Mouse (Mus musculus) granulocyte monocyte progenitor cell, adult 5-6 weeks (primary cell): Measurements from ENCODE around the gene Foxl1. TPM values are rescaled to one million over a fixed set of nuclear protein-coding genes. Genes with fewer than 3 reads are reported as not detected.

Experiments
- ATAC-seq: replicated peaks from 2 replicates; pipeline ENCODE4 v1.8.0; 2016; ENCODE audit warnings: mild to moderate bottlenecking, moderate TSS enrichment, inconsistent platforms; ENCODE audit not compliant: poor library complexity, severe bottlenecking
- total RNA-seq, 2 experiments: library from RNA; stranded (forward) in 1 of 2; stranded (reverse) in 1 of 2; fragments of 200-712, 200-1000 nt in 1 of 2; fragments of >200 nt in 1 of 2; fragmentation: Nextera tagmentation in 1 of 2; gene quantifications; 2 replicates each; pipeline ENCODE4 v1.2.3; 2014 to 2017

Gene Foxl1
- total RNA-seq, 2 experiments from 2014 or later, result not detected

DNA sequence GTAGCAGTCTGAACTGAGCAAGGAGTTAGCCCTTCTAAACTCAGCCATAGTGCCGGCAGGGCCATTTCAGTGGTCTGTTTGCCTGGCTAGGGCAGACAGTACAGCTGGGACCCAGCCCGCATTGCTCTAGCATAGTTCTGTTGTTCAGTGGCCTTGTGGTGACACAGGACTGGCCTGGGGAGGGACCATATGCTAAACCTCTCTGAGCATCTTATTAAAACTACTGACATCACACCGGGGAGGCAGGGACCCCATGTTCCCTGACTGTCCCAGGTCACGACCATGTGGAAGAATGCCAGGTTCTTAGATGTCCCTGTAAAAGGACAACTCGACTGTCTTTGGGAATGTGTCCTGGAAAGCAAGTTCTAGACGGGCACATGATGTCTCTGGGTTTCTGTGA is 35.6 kb upstream of the Foxl1 start:
- ATAC-seq, result no peak

DNA sequence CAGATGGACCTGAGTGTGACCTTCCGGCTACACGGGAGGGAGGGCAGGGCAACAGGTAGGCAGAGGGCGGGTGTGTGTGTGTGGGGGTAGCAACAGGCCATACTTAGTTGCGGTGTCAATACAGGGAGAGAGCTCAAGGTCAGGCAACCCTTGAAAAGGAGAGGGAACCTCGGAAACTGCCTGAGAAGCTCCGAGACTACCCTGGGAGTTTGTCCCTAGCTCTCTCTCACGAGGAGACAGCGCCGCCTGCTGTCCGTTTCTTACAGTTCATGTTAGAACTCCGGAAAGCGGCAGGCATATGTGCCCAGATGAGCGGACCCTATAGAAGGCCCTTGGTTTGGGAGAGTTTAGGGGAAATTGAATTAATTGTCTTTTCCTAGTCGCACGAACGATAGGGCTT is 35.1 kb upstream of the Foxl1 start:
- peak; percentile 79 for ATAC-seq

DNA sequence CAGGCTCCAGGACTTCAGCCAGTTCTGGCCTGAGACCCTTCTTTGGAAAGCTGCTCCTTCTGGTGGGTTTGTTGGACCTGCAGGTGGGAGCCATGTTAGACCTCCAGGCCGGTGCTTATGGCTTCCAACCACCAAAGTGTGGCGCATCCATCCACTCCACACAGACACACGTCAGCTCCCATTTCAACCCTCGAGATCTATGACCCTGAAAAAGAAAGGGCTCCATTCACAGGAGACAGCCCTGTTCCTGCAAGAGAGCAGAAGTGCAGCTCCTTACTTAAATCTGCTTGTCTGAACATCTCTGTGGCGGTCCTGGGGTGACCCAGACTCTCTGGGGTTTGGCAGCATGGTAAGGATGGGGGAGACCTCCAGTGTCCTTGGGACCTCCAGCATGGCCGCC is 34.2 kb upstream of the Foxl1 start:
- ATAC-seq, result no peak

DNA sequence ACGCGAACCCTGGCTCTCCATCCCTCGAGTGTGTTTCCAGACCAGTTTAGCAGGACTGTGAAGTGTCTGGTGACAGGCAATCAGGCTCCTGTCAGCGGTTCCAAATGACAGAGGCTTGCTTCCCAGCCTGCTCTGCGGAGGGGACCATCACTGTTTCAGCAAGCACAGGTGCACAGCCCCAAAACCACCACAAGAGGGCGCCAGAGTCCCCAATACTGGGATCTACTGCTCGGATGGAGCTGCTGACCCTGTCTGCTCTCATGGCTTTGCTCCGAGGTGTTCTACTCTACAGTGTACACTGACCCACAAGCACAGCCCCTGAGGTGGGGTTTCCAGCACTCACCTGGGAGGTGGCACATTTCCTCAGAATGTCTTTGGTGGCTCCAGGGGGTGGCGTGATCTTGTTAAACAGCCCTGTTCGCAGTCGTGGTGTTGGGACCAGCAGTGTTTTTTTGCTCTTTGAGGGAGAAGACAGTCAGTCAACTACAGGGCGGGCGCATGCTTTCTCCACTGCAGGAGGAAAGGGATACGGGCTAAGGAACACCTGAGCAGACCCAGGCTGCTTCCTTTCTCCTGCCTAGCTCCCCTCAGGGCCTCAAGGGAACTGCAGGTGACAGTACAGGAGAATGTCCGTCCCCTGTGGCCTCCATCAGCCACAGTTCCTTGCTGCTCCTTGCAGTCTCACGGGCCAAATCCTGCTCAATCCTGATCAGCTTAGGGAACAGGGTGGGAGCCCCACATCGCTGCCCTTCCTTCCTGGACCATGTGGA is 23.5 kb upstream of the Foxl1 start:
- peak; percentile 55 for ATAC-seq

DNA sequence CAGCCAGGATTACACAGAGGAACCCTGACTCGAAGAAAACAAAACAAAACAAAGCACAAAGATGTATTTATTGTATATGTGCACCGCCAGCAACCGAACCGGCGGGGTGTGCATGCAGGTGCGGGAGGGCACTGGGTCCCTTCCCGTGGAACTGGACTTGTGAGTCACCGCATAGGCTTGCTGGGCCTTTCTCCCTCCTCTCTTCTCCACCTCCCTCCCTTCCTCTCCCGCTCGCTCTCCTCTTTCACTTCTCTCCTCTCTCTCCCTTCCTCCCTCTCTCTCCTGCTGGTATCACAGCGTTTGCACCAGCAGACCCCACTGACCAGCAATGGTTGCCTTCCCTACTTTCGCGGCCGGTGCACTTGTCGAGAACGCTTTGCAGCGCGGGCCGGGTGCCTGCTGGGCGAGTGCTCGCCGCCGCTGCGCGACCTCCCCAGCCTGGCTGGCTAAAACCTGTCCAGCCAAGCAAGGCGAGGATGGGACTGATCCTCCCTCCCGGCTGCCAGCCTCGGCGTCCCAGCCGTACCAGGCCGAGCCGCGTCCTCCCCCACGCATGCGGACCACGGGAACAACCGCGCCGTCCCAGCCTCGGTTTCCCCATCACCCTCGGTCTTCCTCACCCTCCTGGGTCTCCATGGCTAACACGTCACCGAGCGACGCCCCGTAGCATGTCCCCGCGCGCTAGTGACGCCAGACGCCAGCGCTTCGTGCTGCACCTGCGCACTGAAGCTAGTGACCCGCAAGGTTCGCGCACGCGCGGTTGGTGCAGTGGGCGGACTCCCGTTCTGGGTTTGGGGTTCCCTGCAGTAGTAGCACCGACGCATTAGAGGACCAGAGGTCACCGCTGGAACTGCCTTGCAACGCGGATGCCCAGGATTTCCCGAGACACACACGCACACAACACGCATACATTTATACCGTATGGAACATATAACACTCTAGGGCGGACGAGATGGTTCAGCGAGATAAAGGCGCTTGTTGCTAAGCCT is 19.8 kb upstream of the Foxl1 start, which contains the start of gene Mthfsd:
Gene Mthfsd (minus strand): TSS at position 725 of the 989 bp plus-strand sequence.
- peak; percentile 87 for ATAC-seq

DNA sequence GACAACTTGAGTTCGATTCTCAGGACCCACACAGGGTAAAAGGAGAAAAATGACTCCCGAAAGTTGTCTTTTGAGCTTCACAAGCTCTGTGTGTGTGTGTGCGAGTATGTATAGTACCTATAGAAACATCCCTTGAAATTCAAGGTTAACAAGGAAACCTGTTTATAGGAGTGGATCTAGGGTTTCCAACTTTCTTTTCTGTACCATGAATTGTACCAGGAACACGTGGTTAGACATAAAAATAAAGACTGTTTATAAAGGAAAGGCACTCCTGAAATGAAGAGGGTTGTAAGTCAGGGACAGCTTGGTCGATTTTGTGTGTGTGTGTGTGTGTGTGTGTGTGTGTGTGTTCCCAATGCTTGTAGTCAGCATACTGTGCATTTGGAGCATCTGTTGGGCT is 19.1 kb upstream of the Foxl1 start:
- ATAC-seq, result no peak

DNA sequence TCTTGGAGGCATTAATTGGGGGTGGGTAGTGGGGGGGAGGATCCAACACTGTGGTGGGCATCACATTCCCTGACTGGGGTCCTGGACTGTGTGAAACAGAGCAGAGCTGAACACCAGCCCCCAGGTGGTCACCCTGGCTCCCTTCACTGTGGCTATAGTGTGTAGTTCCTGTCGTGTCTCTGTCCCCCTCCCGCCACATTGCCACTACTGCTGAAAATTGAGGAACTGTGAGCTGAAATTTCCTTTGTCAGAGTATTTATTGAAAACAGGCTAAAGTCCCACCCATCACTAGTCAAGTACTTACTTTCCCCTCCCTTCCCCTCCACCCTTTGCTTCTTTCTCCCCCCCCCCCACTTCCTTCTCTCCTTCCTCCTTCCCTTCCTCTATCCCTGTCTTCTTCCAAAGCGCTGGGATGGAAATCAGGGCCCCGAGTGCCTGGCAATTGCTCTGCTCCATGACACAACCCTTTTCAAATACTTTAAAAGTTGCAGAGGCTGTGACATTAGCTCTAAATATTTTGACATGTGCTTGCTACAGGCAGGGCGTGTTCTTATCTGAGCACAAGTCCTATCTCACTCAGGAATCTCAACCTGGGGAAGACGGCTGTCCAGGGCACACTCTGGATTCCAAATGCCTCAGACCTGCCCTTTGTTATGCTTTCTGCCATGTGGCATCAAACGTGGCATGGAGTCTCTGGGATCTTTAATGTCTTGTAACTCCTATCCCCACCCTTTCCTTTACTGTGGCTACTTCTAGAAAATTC is 16.4 kb upstream of the Foxl1 start:
- ATAC-seq, result no peak

DNA sequence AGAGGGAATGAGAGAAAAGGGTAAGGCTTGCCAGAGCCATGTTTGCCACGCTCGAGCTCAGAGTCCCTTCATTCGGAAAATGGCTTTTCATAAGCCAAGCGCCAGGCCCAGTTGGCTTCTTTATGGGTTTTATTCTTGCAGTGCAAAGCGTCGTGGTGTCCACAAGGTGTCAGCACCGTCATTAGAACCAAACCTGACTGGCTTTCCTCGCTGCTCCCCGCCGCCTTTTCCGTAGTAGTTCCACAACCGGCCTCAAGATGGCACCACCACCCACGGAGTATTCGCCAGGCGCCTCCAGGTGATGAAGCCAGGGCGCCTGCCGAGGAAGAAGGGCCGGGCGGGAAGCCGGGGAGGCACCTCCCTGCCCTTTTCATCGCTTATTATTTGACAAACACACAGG is 14.5 kb upstream of the Foxl1 start:
- peak; percentile 90 for ATAC-seq

DNA sequence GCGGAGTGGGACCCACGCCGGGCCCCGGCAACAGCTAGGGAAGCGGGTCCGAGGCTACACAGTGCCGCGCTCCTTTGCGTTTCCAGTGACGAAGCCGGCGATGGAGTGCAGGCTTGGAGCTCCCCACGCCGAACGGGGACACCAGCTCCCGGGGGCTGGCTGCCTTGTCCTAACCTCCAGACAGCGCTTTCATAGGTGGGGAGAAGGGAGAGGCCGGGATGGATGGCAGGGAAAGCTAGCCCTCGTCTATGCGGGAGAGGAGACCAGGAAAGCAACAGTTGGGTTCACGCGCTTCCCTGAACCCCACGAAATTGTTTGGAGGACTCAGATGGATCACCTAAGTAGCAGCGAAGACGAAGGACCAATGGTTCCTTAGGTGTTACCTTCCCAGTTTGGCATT is 12.6 kb upstream of the Foxl1 start:
- ATAC-seq, result no peak

DNA sequence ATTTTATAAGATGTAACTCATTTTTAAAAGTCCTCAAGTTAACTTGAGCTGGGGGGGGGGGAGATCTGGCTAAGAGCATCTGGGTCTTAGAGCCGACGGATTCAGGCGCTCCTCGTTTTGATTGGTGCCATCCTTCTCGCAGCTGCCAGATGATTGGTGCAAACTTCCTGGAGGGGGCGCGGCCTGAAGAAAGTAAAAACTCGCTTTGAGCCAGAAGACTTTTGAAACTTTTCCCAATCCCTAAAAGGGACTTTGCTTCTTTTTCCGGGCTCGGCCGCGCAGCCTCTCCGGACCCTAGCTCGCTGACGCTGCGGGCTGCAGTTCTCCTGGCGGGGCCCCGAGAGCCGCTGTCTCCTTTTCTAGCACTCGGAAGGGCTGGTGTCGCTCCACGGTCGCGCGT is 11.8 kb upstream of the Foxl1 start, which contains the start of gene Foxc2:
Gene Foxc2 (plus strand): TSS at position 224 of the 400 bp plus-strand sequence.
- ATAC-seq, result no peak

DNA sequence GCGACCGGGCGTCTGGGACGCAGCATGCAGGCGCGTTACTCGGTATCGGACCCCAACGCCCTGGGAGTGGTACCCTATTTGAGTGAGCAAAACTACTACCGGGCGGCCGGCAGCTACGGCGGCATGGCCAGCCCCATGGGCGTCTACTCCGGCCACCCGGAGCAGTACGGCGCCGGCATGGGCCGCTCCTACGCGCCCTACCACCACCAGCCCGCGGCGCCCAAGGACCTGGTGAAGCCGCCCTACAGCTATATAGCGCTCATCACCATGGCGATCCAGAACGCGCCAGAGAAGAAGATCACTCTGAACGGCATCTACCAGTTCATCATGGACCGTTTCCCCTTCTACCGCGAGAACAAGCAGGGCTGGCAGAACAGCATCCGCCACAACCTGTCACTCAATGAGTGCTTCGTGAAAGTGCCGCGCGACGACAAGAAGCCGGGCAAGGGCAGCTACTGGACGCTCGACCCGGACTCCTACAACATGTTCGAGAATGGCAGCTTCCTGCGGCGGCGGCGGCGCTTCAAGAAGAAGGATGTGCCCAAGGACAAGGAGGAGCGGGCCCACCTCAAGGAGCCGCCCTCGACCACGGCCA is 11.1 kb upstream of the Foxl1 start:
- ATAC-seq, result no peak

DNA sequence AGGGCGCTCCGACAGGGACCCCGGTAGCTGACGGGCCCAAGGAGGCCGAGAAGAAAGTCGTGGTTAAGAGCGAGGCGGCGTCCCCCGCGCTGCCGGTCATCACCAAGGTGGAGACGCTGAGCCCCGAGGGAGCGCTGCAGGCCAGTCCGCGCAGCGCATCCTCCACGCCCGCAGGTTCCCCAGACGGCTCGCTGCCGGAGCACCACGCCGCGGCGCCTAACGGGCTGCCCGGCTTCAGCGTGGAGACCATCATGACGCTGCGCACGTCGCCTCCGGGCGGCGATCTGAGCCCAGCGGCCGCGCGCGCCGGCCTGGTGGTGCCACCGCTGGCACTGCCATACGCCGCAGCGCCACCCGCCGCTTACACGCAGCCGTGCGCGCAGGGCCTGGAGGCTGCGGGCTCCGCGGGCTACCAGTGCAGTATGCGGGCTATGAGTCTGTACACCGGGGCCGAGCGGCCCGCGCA is 10.5 kb upstream of the Foxl1 start:
- 0 out of 2 replicates have a peak, but pooled peaks have one; percentile 9 for ATAC-seq

DNA sequence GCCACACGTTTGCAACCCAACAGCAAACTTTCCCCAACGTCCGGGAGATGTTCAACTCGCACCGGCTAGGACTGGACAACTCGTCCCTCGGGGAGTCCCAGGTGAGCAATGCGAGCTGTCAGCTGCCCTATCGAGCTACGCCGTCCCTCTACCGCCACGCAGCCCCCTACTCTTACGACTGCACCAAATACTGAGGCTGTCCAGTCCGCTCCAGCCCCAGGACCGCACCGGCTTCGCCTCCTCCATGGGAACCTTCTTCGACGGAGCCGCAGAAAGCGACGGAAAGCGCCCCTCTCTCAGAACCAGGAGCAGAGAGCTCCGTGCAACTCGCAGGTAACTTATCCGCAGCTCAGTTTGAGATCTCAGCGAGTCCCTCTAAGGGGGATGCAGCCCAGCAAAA is 9.8 kb upstream of the Foxl1 start:
- no peak for ATAC-seq

DNA sequence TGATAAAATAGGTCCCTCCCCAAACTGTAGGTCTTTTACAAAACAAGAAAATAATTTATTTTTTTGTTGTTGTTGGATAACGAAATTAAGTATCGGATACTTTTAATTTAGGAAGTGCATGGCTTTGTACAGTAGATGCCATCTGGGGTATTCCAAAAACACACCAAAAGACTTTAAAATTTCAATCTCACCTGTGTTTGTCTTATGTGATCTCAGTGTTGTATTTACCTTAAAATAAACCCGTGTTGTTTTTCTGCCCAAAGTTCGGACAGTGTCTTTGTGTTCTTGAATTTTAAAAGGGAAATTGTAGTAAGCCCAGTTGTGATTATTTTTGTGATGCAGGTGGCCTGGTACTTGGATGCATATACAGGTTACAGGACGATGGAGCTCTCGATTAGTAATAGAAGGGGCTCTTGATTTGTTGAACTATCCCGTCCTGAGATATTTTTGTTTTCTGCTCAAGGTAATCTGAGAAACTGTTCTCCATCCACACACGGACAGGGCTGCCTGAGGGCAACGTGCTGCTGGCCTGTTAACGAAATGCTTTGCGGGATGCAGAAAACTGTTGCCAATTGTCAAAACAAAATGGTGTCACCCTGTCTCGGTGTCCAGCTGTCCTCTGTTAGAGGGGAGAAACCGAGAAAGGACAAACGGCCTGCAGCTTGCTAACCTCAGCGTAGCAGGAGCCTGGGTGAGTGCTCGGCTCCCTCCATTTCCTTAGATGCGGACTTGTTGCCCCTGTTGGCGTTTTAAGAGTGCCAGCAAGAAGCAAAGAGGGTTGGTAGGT is 8.9 kb upstream of the Foxl1 start:
- no peak for ATAC-seq

DNA sequence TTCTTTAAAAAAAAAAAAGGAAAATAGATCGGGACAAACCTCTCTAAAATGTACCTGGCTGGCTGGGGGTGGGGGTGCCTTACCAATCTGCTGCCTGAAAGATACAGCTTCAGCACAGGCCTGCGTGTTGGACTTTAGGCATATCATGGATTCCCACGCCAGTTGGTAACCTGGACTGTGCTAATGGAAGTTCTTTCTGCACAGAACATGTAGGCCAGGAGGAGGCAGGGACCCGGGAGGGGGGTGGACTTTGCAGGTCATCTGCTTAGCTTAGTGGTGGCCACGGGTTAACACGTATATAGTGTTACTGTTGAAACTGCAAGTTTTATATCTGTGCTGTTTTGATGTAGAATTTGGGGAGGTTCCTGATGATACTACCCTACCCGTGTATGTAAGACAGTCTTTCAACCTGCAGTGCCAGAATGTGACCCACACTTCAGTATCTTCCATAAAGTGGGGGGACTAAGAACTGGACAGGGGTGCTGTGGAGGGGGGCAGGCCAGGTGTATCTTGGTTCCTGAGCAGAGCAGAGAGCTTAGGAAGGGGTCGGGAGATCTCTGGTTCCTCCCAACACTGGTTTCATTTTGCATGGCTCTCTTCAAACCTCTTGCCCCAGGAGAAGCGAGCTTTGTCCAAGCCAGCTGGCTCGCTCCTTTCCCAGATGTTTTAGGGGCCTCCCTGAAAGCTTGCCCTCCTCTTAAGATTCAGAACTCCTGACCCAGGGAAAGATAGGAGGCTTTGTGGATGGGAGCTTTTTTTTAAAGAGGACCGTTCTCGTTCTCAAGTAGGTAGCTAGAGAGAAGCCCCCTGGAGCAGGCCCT is 7.9 kb upstream of the Foxl1 start:
- no peak for ATAC-seq

DNA sequence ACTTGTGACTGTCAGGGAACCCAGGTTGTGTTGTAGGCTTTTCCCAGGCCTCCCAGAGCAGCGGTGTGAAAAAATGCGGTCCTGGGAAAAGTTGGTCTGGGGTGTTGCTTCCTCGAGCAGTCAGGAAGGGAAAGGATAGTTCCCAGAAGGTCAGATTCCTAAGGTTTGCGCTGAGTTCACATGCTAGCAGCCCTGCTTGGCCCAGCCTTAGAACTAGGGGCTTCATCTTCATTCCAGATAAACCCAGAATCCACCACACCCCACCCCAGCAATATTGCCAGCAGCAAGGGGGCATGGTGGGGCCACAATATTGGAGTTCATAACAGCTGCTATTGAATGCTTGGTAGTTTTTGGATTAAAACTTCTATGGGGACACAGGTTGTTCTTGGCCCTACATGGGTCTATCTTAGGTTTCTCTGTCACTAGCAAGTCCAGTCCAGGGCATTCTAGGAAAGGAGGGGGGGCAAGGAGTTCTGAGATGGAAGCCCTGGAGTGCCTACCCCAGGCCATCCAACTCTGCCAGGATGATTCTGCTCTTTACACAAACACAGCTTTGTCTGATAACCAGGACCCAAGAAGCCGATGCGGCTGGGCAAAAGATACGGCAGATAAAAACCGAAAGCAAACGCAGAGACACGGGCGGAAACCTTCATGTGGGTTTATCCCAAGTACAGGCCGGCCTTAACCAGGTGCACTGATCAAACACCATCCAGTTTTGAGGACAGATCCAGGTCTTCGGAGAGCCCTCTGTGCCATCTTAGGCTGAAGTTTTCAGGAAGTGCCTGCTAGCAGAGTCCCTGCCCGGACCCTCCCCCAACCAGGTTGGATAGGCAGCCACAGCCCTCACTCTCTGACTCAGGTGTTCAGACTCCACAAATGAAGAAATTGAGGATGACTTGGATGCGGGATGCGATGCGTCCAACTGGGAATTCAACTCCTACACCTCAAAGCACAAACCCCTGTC is 7.0 kb upstream of the Foxl1 start:
- ATAC-seq, result no peak

DNA sequence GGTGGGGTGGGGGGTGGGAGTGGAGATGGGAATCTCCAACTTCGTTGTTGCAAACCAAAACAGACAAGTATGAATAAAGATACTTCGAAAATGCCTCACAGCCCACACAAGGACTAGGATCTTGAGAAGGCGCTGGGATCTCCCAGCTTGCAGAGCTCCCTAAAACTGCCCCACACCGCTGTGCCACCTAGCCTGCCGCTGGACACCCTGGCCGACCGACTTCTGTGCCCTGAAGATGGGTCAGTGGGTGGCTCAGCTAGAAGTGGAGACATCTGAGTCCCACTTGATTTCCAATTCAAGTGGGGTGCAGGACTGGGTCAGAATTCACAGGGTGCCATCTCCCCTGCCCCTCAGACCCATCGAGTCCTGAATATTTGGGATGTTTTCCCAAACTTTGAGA is 6.0 kb upstream of the Foxl1 start:
- no peak for ATAC-seq
